Mouse (Mus musculus): Measurements from ENCODE around the gene Fbxl15.

Fbxl15 gene

DNA sequence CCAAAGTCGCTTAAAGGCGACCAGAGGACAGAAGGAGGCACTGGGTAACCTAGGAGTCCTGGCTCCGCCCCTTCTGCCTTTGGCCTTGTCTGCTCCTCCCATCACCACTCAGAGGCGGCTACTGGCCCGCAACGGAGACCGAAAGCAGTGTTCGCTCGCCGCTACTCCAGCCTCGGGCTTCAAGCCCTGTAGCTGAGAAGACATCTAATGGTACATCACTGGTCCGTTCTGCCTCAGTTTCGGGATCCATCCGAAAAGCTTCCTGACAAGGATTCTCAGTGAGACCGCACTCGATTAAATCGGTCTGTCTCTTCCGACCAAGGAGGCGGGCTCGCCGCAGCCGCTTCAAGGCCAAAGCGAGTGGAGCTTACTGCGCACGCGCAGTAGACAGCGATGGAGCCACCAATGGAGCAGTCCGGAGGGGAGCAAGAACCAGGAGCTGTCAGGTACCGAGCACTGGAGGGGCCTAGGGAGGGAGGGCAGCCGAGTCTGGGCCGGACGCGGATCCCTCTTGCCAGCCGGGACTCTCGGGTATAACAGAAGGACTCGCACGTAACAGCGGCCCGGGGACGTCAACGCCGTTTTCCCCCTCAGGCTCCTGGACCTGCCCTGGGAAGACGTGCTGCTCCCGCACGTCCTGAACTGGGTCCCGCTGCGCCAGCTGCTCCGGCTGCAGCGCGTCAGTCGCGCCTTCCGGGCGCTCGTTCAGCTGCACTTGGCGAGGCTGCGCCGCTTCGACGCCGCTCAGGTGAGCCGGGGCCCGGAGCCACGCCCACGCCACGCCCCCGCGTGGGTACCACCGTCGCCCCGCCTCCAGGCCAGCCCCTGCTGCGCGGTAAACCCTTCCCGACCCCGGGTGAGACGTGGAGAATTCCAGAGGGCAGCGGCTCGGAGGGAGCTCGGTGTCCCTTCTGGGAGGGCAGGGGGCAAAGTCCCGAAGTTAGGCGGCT is at the start of gene Fbxl15:
TSS of gene Fbxl15 (plus strand) at position 104 of the 950 bp plus-strand sequence.
- DNase-seq (ENCODE audit: low spot score) = peak; percentile 92

DNA sequence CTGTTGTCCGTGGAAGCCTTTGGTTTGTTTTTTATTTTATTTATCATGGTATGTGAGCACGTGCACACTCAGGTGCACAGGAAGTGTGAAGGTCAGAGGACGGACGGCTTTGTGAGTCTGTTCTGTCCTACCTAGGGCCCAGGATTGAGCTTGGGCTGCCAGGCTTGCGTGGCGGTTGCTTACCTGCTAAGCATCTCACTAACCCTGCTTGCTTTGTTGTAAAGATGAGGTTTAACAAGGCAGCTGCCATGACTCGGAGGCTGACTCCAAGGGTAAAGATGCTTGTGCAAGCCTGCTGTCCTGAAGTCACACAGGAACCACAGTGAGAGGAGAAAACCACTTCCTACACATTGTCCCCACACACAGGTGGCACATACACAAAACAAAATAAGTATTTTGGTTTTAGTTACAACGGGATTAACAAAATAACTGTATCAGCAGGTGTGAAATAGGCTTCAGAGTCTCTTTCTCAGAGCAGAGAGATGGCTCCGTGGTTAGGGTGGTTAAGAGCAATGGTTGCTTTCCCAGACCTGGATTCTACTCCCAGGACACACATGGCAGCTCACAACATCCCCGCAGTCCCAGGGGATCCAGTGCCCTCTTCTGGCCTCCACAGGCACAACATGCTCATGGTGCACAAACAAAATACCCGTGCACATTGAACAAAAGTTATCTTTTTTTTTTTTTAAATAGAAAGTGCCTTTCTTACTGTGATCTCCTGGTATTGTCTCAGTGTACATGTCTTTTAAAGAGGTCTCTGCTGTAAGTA is 45.7 kb upstream of the Fbxl15 start:
- no peak for DNase-seq (ENCODE audit: low spot score)

DNA sequence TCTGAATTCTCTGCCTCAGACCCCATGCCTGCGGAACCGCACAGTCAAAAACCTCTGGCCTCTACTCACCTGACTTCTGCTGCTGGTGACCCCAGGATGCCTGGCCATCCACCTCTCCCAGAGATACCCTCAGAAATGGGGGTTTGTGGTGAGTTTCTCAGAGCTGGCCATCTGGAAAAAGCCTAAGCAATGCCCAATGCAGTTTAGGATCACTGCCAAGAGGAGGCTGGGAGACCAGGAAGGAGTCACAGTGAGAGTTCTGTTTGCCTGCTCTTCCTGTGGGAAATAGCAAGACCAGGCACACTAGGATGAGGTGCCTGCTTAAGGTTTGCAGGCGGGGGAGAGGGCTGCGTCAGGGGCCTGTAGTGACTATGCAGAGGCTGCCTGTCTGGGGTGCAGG is 43.3 kb upstream of the Fbxl15 start:
- no peak for DNase-seq (ENCODE audit: low spot score)

DNA sequence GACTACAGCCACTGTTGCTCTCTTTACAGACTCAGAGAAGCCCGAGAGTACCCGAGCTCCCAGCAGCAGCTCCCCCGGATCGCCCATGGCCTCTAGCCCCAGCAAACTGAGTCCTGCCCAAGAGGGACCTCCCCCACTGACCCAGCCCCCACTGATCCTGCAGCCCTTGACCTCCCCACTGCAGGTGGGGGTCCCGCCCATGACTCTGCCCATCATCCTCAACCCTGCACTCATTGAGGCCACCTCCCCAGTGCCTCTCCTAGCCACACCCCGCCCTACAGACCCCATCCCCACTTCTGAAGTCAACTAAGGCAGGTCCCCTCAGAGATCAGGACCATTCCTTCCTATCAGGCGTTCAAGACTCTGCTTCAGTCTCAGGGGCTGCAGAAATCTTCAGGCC is 42.4 kb upstream of the Fbxl15 start:
- no peak for DNase-seq (ENCODE audit: low spot score)

DNA sequence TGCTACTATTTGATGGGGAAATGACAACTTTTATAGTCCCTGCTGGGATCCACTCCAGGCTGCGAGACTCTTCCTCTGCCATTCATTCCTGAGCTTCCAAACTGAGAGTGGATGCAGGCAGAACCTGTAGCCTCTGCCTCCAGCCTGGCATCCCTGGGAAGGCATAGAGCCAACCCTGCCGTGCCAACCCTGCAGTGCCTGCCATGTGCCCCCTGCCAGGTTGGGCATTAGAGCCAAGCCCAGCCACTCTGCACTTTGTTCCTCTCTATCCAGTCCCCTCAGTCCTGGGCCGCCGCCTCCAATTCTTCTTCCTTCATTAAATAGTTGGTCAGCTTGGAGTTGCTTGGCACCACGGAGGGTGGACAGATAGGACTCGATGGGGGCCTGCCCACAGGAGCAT is 41.9 kb upstream of the Fbxl15 start:
- no peak for DNase-seq (ENCODE audit: low spot score)

DNA sequence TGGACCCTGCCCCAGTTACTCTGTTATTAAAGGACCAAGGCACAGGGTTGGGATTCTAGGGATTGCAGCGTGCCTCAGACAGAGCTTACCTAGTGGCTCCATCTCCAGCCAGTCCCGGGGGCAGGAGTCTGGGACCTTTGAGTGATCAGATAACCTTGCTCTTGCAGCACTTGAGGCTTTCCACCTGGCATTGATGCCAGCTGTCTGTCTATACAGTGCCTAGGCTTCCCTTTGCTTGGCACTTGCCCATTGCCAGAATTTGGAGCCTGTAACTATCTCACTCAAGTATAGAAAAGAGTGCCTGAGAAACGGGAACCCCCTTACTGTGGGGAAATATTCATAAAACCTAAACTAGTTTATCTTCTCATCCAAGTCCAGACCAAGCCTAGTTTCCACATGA is 41.1 kb upstream of the Fbxl15 start:
- no peak for DNase-seq (ENCODE audit: low spot score)

DNA sequence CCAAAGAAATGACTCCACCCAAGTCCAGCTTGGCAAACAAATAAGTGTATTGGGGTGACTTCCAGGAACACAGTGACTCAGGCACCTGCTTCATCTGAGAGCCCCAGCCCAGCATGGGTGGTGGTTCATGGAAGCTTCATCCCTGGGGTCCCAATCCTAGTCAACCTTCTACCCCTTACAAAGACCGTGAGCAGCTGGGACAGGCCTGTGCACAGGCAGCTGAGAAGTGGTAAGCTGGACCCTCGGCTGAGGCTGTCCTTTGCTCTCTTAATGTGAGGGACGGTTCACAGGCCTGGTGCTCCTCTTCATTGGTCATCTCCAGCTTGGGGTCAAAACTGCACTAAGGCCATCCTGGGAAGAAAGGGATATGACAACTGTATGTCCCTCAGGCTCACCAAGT is 40.4 kb upstream of the Fbxl15 start:
- DNase-seq (ENCODE audit: low spot score) = no peak

DNA sequence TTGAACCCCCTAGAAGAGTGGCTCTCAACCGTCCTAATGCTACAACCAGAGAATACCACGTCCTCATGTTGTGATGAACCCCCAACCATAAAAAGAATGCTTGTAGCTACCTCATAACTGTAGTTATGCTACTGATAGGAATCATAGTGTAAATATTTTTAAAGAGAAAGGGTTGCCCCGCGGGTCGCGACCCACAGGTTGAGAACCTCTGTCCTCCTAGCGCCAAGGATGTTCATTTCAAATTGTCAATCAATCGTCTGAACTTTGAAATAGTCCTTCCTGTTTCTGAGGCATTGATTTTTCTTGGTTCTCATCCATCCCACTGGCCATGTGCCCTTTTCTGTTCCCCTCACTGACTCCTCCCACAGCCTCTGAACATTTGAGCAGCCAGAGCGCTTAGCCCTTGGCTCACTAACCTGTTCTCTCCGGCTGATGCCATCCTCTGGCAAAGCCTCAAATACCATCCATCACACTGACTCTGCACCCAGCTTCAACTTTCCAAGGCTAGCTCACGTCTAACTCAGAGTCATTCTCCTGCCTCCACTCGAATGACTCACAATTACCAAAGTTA is 37.4 kb upstream of the Fbxl15 start:
- no peak for DNase-seq (ENCODE audit: low spot score)

DNA sequence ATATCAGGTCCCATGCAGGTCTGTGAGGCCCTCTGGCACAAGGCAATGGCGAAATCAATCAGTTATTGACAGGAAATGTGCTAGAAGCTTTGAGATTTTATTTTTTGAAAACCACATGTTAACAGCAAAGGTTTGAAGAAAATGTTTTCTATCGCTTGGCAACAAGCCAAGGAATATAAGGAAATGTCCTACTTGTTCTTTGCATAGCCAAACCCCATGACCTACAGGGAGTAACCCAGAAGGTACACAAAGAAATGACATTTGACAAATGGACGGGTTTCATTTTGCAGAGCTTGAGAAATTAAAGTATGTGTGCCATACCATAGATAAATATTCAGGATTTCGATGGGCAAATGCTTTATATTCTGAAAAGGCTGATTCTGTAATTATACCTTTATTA is 31.0 kb upstream of the Fbxl15 start:
- DNase-seq (ENCODE audit: low spot score) = no peak

DNA sequence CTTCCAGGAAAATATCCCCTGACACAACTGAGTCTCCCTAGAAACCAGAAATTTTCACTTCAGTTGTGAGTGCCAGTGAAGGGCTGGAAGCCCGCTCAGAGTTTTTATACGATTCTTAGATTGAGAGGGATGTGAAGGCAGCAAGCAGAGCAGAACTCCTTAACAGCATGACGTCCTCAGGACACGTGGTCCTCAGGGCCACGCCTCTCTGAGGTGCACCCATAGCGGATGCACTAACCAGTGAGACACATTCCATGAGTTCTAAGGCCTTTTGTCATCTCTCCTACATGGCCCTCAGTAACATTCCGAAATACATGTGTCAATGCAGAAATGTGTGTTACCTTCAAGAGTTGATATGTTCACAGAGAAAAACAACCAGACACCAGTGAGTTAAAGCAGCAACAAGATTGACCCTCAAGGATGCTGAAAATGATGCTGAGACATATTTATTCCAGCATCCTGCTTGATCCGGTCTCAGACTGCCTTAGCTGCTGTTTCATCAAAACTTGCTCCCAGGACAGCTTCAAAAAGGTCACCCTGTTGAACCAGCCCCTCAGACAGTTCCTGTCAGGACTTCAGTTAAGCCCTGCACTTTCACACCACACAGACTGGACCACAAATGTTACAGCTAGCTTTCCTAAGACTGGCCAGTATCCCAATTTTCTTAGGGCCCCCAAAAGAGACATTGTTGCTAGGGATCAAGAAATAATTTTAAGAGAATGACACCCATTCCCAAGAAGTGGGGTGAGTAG is 27.5 kb upstream of the Fbxl15 start:
- no peak for DNase-seq (ENCODE audit: low spot score)

DNA sequence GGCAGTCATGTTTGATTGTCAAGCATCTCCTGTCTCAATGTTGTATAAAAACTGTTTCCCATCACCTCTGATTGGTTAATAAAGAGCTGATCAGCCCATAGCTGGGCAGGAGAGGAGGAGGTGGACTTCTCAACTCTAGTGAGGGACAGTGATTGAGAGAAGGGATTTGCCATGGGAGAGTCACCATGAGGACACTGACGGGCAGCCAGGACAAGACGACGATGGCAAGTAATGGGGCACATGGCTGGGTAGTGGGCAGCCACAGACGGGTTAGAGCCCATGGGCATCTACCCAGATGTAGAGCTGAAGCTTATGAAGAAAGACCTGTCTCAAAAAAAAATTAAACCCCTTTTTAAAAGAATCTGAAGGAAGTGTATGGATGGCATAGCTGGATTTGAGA is 25.4 kb upstream of the Fbxl15 start:
- no peak for DNase-seq (ENCODE audit: low spot score)

DNA sequence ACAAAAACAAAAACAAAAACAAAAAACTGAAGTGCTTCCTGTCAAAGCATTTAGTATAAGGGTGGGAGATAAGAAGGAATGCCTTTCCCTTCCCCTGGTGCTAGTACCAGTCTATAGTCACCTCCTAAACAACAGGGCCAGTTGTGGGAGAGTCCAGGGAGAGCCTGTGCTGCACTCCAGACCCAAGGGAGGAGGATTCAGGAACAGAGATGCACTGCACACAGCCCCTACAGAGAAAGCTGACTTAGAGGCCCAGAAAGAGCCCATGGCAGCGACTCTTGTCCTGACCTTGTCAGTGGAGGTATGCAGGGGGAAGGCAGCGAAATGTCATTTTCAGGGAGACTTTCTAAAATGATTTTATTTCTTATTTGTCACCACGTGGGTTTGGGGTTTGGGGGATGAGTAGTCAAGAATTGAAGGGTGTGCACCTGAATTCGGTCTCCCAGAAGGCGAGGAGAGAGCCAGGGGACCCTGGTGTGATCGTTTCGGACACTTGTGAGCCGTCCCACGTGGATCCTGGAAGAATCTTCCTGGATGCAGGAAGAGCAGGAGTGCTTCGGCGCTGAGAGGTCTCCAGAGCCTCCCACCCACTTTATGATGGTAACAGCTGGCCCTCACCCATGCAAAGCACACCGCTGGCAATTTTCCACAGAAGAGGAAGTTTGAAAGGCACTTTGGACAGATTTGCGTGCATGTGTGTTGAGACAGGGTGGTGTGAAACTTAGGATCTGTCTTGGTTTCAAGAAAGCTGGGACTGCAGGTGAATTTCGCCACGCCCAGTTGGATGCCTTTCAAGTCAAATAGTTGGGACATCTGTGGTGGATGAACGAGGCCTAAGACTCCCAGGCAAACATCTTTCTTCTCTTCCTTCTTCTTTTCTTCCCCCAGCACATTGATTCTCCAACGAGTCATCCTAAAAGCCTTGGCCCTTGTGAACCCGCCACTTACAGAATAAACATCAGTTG is 24.5 kb upstream of the Fbxl15 start:
- DNase-seq (ENCODE audit: low spot score) = no peak

DNA sequence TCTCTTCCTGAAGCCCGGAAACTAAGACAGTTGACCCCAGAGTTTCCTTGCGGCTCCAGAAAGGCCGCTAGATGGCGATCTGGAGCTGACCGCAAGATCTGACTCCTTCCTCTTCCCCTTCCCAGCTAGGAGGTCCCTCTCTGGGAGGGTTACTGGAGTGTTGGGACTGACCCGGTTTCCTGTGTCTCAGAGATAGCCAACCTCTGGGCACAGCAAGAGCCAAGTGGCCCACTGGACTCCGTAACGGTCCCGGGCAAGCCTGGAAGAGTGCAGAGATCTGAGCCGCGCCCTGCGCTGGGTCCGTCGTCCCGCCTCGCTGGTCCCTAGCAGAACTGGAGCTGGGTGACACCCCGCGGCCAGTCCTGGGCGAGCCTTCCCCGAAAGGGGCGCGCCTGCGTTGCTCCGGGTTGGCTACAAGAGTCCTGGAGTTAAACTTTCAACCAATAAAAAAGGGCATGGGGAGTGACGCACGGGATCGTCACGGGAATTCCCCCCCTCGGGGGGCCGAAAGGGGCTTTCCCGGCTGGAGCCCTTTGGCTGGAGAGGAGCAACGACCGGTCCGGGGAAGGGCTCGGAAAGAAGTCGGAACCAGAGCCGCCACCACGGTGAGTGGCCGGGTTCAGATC is 23.7 kb upstream of the Fbxl15 start, which contains the start of gene Nfkb2:
TSS of gene Nfkb2 (plus strand) at position 105 of the 626 bp plus-strand sequence.
- DNase-seq (ENCODE audit: low spot score) = peak; percentile 91

DNA sequence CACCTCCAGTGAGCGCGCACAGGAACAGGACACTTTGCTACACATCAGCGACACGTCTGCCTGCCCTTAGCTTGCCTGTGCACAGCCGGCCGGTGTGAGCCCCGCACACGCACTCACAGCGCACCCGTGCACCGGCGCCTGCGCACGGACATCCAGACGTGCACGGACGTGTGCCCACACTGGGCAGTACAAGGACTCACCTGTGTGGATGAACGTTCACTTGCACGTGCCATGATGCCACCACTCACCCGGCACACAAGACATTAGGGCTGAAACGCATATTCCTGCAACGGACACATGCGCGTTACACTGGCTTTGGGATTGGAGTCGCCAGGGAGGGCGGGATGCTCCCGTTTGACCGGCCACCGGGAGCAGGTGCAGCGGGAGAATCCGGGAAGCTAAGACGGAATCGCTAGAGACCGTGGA is 23.1 kb upstream of the Fbxl15 start:
- no peak for DNase-seq (ENCODE audit: low spot score)

DNA sequence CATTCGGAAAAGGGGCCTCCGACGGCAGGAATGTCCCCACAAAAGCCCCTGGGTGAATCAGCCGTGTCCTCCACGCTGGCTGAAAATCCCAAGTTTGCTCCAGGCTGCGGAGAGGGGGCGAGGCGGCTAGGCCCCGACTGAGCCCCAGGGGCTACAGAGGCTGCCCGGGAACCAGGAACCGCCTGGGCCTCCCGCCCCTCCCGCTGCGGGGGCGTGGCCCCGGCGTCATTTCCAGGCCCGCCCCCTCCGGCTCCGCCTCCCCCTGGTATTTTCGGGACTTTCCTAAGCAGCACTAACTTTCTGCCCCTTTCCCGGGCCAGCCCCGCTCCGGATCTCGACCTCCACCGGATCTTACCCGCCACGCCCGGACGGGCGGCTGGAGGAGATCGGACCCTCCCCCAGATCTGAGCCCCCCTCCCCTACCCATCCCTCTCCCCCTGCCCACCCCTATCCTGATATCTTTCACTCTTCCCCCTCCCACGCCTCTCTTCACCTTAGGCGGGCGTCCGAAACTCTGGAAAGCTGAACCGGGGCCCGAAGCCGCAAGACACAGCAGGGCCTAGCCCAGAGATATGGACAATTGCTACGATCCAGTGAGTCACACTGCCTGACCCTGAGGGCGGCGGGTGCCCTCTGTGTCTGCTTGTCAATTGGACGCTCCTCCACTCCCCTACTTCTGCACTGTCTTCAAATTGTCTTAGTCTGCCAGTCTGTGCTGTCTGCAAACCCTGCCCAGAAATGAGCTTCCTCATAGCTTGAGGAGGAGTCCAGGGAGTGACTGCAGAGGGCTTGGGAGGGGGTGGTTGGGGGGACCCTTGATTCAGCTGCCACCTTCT is 22.3 kb upstream of the Fbxl15 start:
- peak; percentile 85 for DNase-seq (ENCODE audit: low spot score)

DNA sequence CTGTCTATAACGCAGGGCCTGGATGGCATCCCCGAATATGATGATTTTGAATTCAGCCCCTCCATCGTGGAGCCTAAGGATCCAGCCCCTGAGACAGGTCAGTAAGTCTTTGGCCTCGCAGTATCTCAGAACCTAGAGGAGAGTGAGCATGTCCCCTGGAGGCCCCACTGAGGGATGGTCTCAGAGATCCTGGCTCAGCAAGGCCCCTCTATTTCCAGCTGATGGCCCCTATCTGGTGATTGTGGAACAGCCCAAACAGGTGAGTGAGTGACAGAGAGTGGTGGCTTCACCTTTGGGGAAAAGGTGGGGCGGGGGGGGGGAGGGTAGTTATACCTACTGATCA is 21.7 kb upstream of the Fbxl15 start:
- no peak for DNase-seq (ENCODE audit: low spot score)

DNA sequence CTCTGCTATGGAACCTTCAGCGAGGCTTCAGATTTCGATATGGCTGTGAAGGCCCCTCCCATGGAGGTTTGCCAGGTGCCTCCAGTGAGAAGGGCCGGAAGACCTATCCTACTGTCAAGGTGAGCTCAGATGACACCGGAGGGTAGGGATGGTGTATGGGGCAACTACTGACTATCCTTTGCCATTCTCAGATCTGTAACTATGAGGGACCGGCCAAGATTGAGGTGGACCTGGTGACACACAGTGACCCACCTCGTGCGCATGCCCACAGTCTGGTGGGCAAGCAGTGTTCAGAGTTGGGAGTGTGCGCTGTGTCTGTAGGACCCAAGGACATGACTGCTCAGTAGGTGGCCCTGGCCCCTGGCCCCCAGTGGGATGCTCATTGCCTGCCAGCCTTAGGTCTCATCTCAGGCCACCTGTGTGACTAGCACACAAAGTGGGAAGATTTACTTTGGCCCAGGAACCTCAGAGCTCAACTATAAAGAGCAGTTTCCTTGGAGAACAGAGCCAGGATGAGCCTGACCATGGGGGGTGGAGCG is 21.2 kb upstream of the Fbxl15 start:
- no peak for DNase-seq (ENCODE audit: low spot score)

DNA sequence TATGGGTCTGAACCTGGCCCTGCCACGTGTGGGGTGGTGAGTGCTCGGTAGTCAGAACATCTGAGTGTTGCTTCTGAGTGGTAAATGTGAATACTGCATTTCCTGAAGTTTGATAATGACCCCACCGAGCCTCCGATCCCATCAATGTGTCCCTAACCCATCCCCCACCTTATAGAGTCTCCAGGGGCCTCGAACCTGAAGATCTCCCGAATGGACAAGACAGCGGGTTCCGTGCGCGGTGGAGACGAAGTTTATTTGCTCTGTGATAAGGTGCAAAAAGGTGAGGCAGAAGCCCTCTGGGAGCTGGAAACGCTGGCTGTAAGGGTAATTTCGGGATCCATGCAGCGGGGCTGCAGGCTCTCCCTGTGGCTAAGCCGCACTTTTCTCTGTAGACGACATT is 20.2 kb upstream of the Fbxl15 start:
- DNase-seq (ENCODE audit: low spot score) = no peak

DNA sequence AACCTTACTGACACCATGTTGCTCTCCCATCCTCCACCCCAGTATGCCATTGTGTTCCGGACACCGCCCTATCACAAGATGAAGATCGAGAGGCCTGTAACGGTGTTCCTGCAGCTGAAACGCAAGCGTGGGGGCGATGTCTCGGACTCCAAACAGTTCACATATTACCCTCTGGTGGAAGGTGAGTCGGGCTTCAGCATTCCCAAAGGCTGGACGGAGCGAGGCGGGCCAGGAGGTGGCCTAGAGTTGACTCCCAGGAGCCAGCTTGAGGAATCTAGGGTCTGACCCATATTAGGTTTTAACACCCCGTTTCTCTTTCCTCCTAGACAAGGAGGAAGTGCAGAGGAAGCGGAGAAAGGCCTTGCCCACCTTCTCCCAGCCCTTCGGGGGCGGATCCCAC is 19.7 kb upstream of the Fbxl15 start:
- no peak for DNase-seq (ENCODE audit: low spot score)

Measured in ovary, postnatal 14 days (tissue).